Mouse (Mus musculus) myocyte (in vitro differentiated cells): ENCODE data around the gene Tmod3. TPM values are rescaled to one million over a fixed set of nuclear protein-coding genes. Genes with fewer than 3 reads are reported as not detected.

Experiments used
- H3K27me3 ChIP-seq: one replicate; pipeline ENCODE4 v1.6.1; 2011; ENCODE audit not compliant: control insufficient read depth, insufficient read depth, insufficient read length
- H3K36me3 ChIP-seq: one replicate; pipeline ENCODE4 v1.6.1; 2011; ENCODE audit not compliant: control insufficient read depth, insufficient read depth
- H3K4me2 ChIP-seq: one replicate; pipeline ENCODE4 v1.6.1; 2011; ENCODE audit warnings: low read depth, control low read depth
- H3K4me3 ChIP-seq: one replicate; pipeline ENCODE4 v1.5.1; 2011; ENCODE audit warnings: mild to moderate bottlenecking, control low read depth, moderate library complexity
- H3K79me2 ChIP-seq: one replicate; pipeline ENCODE4 v1.6.1; 2011; ENCODE audit not compliant: control insufficient read depth, insufficient read depth
- H3ac ChIP-seq: one replicate; pipeline ENCODE4 v1.6.1; 2011; ENCODE audit not compliant: control insufficient read depth, insufficient read length
- CEBPB ChIP-seq: IDR thresholded peaks from 2 replicates; pipeline ENCODE4 v1.6.1; 2011; ENCODE audit warnings: mild to moderate bottlenecking, moderate library complexity; ENCODE audit not compliant: poor library complexity, insufficient read depth, severe bottlenecking
- E2F4 ChIP-seq: IDR thresholded peaks from one replicate; pipeline ENCODE4 v1.6.1; 2011; ENCODE audit warnings: mild to moderate bottlenecking, control low read depth, moderate library complexity; ENCODE audit not compliant: insufficient read depth
- MAX ChIP-seq: IDR thresholded peaks from one replicate; pipeline ENCODE4 v1.6.1; 2011; ENCODE audit warnings: low read depth, mild to moderate bottlenecking, control low read depth
- MYOD1 ChIP-seq, 3 experiments: IDR thresholded peaks; one replicate each; pipeline ENCODE4 v1.6.1; 2011; ENCODE audit warnings: control low read depth in 2 of 3, low read depth in 2 of 3, mild to moderate bottlenecking in 2 of 3, moderate library complexity in 1 of 3; ENCODE audit not compliant: insufficient read length in 2 of 3, control insufficient read depth in 1 of 3
- MYOG ChIP-seq, 3 experiments: IDR thresholded peaks; one replicate each; pipeline ENCODE4 v1.6.1; 2011; ENCODE audit warnings: control low read depth in 2 of 3, low read depth in 2 of 3, mild to moderate bottlenecking in 2 of 3; ENCODE audit not compliant: insufficient read length in 2 of 3, control insufficient read depth in 1 of 3, insufficient read depth in 1 of 3
- POLR2A ChIP-seq: IDR thresholded peaks from one replicate; pipeline ENCODE4 v1.6.1; 2011; ENCODE audit warnings: low read depth, mild to moderate bottlenecking, control low read depth, moderate library complexity; ENCODE audit not compliant: insufficient read length
- POLR2AphosphoS2 ChIP-seq: IDR thresholded peaks from one replicate; pipeline ENCODE4 v1.6.1; 2011; ENCODE audit warnings: low read depth, control low read depth; ENCODE audit not compliant: insufficient read length
- REST ChIP-seq: IDR thresholded peaks from one replicate; pipeline ENCODE4 v1.6.1; 2011; ENCODE audit warnings: mild to moderate bottlenecking, control low read depth, moderate library complexity; ENCODE audit not compliant: insufficient read depth, insufficient read length
- SRF ChIP-seq: IDR thresholded peaks from one replicate; pipeline ENCODE4 v1.6.1; 2011; ENCODE audit warnings: low read depth; ENCODE audit not compliant: control insufficient read depth, insufficient read length
- TCF12 ChIP-seq: IDR thresholded peaks from one replicate; pipeline ENCODE4 v1.6.1; 2011; ENCODE audit warnings: mild to moderate bottlenecking, control low read depth; ENCODE audit not compliant: poor library complexity, insufficient read depth, severe bottlenecking
- TCF3 ChIP-seq: IDR thresholded peaks from one replicate; pipeline ENCODE4 v1.6.1; 2011; ENCODE audit warnings: low read depth, control low read depth; ENCODE audit not compliant: insufficient read length
- USF1 ChIP-seq: IDR thresholded peaks from one replicate; pipeline ENCODE4 v1.6.1; 2011; ENCODE audit warnings: low read depth, mild to moderate bottlenecking, control low read depth, moderate library complexity
- polyA plus RNA-seq: library from polyadenylated mRNA; unstranded; fragments of >200 nt; fragmentation: generic; extraction: Trizol; gene quantifications from one replicate; pipeline ENCODE4 v1.2.1, GENCODE M21; 2012; ENCODE audit warnings: missing spikeins

Gene Tmod3
- 12.9 TPM for polyA plus RNA-seq

- peak within 1 kb of the TSS; percentile 61 for H3K4me3 ChIP-seq
- no peaks in the 10 kb centered on the region for H3K27me3 ChIP-seq
- H3ac ChIP-seq: peak within 1 kb of the TSS; percentile 54
- H3K36me3 ChIP-seq: no peaks in the 10 kb centered on the region
- peaks cover 29% of the 10 kb centered on the region for H3K79me2 ChIP-seq
- TF ChIP-seq SRF: no peak
- no peak for TF ChIP-seq MYOG (IDR thresholded peaks at IDR 0.05; ENCODE audit: control insufficient read depth in 1 of 3, insufficient read depth in 1 of 3, insufficient read length in 2 of 3, low read depth in 2 of 3)
- TF ChIP-seq TCF12: no peak
- TF ChIP-seq E2F4: peak; percentile 63
- no peak for TF ChIP-seq USF1
- no peak for TF ChIP-seq TCF3
- TF ChIP-seq REST: no peak
- peak; percentile 96 for TF ChIP-seq POLR2A
- no peak for TF ChIP-seq CEBPB
- no peak for TF ChIP-seq MAX
- peak; percentile 93 for TF ChIP-seq POLR2AphosphoS2
- peak in 2 of 3 experiments; percentile 33 to 52 for TF ChIP-seq MYOD1 (IDR thresholded peaks at IDR 0.05; ENCODE audit: control insufficient read depth in 1 of 3, insufficient read length in 2 of 3, low read depth in 2 of 3)
- H3K4me2 ChIP-seq: peak within 1 kb of the TSS; percentile 68
These were observed at the start of gene Tmod3 for GRCm38 (mm10) chr9:75559512-75560012. Gene Tmod3 (minus strand): TSS chr9:75559657.

DNA sequence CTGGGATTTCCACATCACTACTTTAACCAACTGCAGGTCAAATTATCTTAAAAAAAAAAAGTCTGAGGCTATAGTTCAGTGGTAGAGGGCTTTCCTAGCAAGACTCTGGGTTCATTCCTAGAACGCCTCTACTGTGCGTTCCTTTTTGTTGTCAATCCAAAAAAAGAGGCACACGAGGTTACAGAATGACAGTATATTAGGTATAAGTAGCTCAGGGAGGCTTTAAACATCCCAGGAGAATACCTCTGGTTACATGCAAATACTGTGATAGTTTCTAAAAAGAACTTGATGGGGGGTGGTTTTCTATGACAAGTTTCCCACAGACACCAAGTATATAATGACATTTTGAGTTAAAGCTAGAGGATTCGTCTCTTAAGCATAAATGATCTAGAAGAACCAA is 48.0 kb upstream of the Tmod3 start:
- H3K36me3 ChIP-seq: no peaks in the 10 kb centered on the region
- H3K4me2 ChIP-seq: no peak overlapping the region
- TF ChIP-seq TCF12 (no peak), E2F4 (no peak), CEBPB (no peak), SRF (no peak), MAX (no peak), TCF3 (no peak), USF1 (no peak)
- H3K27me3 ChIP-seq: peaks cover 15% of the 10 kb centered on the region
- H3ac ChIP-seq: no peak overlapping the region
- no peaks in the 10 kb centered on the region for H3K79me2 ChIP-seq
- H3K4me3 ChIP-seq: no peak overlapping the region

GRCm38 (mm10) chr9:75601510-75601909 is 42.1 kb upstream of the Tmod3 start:
- Histone ChIP-seq H3ac (no peak overlapping the region), H3K79me2 (no peaks in the 10 kb centered on the region), H3K36me3 (no peaks in the 10 kb centered on the region), H3K27me3 (peaks cover 7% of the 10 kb centered on the region), H3K4me2 (no peak overlapping the region), H3K4me3 (no peak overlapping the region)
- no peak for TF ChIP-seq REST
- no peak for TF ChIP-seq POLR2AphosphoS2
- TF ChIP-seq MAX: no peak
- no peak for TF ChIP-seq MYOD1 (IDR thresholded peaks at IDR 0.05; ENCODE audit: control insufficient read depth in 1 of 3, insufficient read length in 2 of 3, low read depth in 2 of 3)
- no peak for TF ChIP-seq MYOG (IDR thresholded peaks at IDR 0.05; ENCODE audit: control insufficient read depth in 1 of 3, insufficient read depth in 1 of 3, insufficient read length in 2 of 3, low read depth in 2 of 3)
- TF ChIP-seq TCF12: no peak
- TF ChIP-seq E2F4: no peak

DNA sequence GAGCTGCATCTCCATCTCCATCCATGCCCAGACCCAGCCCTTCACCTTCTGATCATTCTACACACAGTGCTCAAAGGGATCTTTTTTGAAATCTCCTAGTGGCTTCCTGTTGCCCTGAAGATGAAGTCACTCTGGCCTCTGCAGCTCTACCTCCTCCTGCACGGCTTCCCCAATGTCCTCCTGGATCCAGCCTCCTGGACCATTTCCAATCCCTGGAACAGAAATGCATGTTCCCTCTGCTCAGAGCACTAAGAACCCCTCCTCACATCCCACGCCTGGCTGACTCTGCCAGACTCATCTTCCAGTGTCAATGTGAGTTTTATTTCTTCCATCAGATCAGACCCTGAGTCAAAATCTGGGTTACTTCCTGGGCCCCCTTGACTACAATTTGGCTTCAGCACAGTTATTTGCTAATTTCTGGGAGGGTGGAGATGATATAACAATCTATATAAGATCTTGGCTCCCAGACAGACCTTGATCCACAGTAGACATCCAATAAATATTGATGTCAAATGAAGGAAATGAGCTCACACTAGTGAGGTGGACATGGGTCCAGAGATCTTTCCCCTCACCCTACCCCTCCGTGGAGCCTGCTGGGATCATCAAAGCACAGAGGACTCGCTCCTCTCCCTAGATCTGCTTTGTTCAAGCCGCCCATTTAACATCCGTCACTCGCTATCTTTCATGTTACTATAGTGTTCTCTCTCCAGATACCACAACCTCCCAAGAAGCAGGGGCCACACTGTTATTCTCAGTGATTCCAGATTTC is 40.9 kb upstream of the Tmod3 start:
- no peak for TF ChIP-seq POLR2AphosphoS2
- no peak for TF ChIP-seq SRF
- no peak for TF ChIP-seq USF1
- no peak for TF ChIP-seq MYOG (IDR thresholded peaks at IDR 0.05; ENCODE audit: control insufficient read depth in 1 of 3, insufficient read depth in 1 of 3, insufficient read length in 2 of 3, low read depth in 2 of 3)
- TF ChIP-seq MYOD1 (IDR thresholded peaks at IDR 0.05; ENCODE audit: control insufficient read depth in 1 of 3, insufficient read length in 2 of 3, low read depth in 2 of 3): no peak
- no peak for TF ChIP-seq REST
- TF ChIP-seq TCF3: no peak
- no peak for TF ChIP-seq POLR2A

More for the DNA sequence above, 40.9 kb upstream of the Tmod3 start:
- H3K4me3 ChIP-seq: no peak overlapping the region
- no peaks in the 10 kb centered on the region for H3K79me2 ChIP-seq
- no peak overlapping the region for H3K4me2 ChIP-seq
- H3K36me3 ChIP-seq: no peaks in the 10 kb centered on the region
- H3ac ChIP-seq: no peak overlapping the region
- peaks cover 7% of the 10 kb centered on the region for H3K27me3 ChIP-seq
